Mouse (Mus musculus): ENCODE data around the gene Lamc3. TPM values are rescaled to one million over a fixed set of nuclear protein-coding genes. Genes with fewer than 3 reads are reported as not detected.
A peak's percentile ranks its signal among the peaks of the same experiment; 100 is the strongest.

The Lamc3 gene
- polyA plus RNA-seq, 1 experiment = 17.2 TPM

DNA sequence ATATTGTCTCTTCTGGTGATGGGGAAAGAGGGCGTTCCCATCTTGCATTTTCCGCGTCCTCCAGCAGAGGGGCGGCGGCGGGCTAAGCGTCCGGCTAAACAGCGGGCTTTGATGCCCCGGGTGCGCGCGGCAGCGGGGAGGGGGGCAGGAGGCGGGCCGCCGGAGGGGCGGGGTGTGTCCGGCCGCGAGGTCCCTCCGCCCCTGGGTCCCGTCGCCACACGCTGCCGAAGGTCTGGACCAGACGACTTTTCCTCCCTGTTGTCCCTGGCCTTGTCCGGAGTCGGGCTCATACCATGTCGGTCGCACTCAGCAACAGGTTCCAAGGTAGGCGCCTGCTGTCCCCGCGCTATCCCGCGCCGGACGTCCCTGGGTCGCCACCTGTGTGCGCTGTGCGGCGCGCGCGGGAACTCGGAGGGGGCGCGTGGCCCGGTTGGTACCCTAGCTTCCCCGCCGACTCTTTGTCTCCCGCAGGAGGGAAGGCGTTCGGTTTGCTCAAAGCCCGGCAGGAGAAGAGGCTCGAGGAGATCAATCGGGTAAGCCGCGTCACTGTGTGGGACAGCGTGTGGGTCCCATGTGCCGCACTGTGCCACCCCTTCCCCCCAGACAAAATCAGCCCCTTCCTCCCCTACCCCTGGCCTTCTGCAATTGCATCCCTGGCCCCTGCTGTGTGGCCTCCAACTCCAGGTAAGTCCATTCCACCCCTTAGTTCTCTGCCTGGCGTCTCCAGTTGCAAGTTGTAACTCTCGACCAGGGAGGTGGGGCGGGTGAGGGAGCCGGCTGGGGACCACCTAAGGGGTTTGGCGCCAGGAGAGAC is 63.2 kb downstream of the Lamc3 start, which contains the start of gene Aif1l:
Gene Aif1l, plus strand, starts transcription at position 82 of the 814 bp plus-strand sequence.
- Histone ChIP-seq H3K36me3 (ENCODE audit: control insufficient read depth, insufficient read depth, low read length) (no peaks in the 10 kb centered on the region), H3K27ac (ENCODE audit: control insufficient read depth, insufficient read depth, low read depth, low read length) (no peak within 1 kb of the TSS), H3K4me3 (ENCODE audit: control insufficient read depth, low read depth, low read length) (peak within 1 kb of the TSS; percentile 78), H3K4me1 (ENCODE audit: control insufficient read depth, insufficient read depth, low read length) (peaks cover 10% of the 10 kb centered on the region), H3K27me3 (ENCODE audit: control insufficient read depth, insufficient read depth, low read length) (no peaks in the 10 kb centered on the region)
- TF ChIP-seq POLR2A (IDR thresholded peaks at IDR 0.05; ENCODE audit: control insufficient read depth, low read depth, low read length) (no peak), CTCF (IDR thresholded peaks at IDR 0.05; ENCODE audit: control insufficient read depth, insufficient read depth, insufficient replicate concordance, low read depth, low read length) (no peak)

GRCm38 (mm10) chr2:31950966-31951365 is 63.9 kb downstream of the Lamc3 start:
- Histone ChIP-seq H3K36me3 (ENCODE audit: control insufficient read depth, insufficient read depth, low read length) (no peaks in the 10 kb centered on the region), H3K27ac (ENCODE audit: control insufficient read depth, insufficient read depth, low read depth, low read length) (no peak overlapping the region), H3K4me3 (ENCODE audit: control insufficient read depth, low read depth, low read length) (no peak overlapping the region; the same call in 1 of the 2 replicates), H3K27me3 (ENCODE audit: control insufficient read depth, insufficient read depth, low read length) (no peaks in the 10 kb centered on the region), H3K4me1 (ENCODE audit: control insufficient read depth, insufficient read depth, low read length) (peaks cover 10% of the 10 kb centered on the region)
- TF ChIP-seq CTCF (IDR thresholded peaks at IDR 0.05; ENCODE audit: control insufficient read depth, insufficient read depth, insufficient replicate concordance, low read depth, low read length) (no peak), POLR2A (IDR thresholded peaks at IDR 0.05; ENCODE audit: control insufficient read depth, low read depth, low read length) (no peak)

DNA sequence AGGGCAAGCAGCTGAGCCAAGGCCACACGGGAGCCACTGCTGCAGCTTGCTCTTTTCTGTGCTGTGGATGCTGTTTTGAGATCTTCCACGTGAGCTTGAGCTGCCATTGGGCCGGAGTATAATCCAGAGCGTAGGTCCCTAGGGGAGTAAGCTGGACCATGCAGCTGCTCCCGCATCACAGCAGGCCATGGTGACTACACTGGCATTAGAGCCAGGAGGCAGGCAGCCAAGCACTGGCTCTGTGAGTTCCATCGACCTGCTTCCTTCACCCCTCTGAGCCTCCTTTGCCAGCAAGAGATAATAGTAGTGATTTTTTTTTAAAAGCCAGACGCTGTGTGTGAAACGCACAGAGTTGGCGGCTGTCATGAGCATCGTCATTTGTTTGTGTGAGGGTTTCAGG is 65.1 kb downstream of the Lamc3 start:
- no peaks in the 10 kb centered on the region for H3K27me3 ChIP-seq (ENCODE audit: control insufficient read depth, insufficient read depth, low read length)
- no peaks in the 10 kb centered on the region for H3K36me3 ChIP-seq (ENCODE audit: control insufficient read depth, insufficient read depth, low read length)
- TF ChIP-seq CTCF (IDR thresholded peaks at IDR 0.05; ENCODE audit: control insufficient read depth, insufficient read depth, insufficient replicate concordance, low read depth, low read length) (no peak), POLR2A (IDR thresholded peaks at IDR 0.05; ENCODE audit: control insufficient read depth, low read depth, low read length) (no peak)
- H3K27ac ChIP-seq (ENCODE audit: control insufficient read depth, insufficient read depth, low read depth, low read length) = no peak overlapping the region
- H3K4me3 ChIP-seq (ENCODE audit: control insufficient read depth, low read depth, low read length) = no peak overlapping the region
- peaks cover 10% of the 10 kb centered on the region for H3K4me1 ChIP-seq (ENCODE audit: control insufficient read depth, insufficient read depth, low read length)

DNA sequence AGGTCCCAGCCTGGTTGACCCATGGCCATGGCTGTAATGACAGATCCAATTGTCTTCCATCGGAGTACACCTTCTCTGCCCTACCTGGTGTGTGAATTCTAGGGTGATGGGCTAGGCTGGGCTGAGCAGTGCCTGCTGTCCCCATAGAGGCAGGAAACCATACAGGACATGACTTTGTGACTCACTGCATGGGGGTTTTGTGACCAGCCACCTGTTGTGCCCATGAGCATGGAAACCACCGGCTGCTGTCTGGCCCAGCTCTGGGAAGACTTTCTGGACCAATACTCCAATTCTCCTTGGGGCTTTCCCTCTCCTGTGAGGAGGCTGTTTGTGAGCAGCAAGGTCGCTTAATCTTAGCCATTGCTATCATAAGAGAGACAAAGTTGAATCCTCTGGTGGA is 65.6 kb downstream of the Lamc3 start:
- H3K4me1 ChIP-seq (ENCODE audit: control insufficient read depth, insufficient read depth, low read length) = peaks cover 10% of the 10 kb centered on the region
- H3K36me3 ChIP-seq (ENCODE audit: control insufficient read depth, insufficient read depth, low read length) = no peaks in the 10 kb centered on the region
- H3K4me3 ChIP-seq (ENCODE audit: control insufficient read depth, low read depth, low read length) = no peak overlapping the region
- TF ChIP-seq POLR2A (IDR thresholded peaks at IDR 0.05; ENCODE audit: control insufficient read depth, low read depth, low read length) (no peak), CTCF (IDR thresholded peaks at IDR 0.05; ENCODE audit: control insufficient read depth, insufficient read depth, insufficient replicate concordance, low read depth, low read length) (no peak)
- H3K27me3 ChIP-seq (ENCODE audit: control insufficient read depth, insufficient read depth, low read length) = no peaks in the 10 kb centered on the region
- no peak overlapping the region for H3K27ac ChIP-seq (ENCODE audit: control insufficient read depth, insufficient read depth, low read depth, low read length)

GRCm38 (mm10) chr2:31953687-31954086 is 66.6 kb downstream of the Lamc3 start:
- H3K27me3 ChIP-seq (ENCODE audit: control insufficient read depth, insufficient read depth, low read length) = no peaks in the 10 kb centered on the region
- H3K4me3 ChIP-seq (ENCODE audit: control insufficient read depth, low read depth, low read length) = no peak overlapping the region
- H3K27ac ChIP-seq (ENCODE audit: control insufficient read depth, insufficient read depth, low read depth, low read length) = no peak overlapping the region
- H3K4me1 ChIP-seq (ENCODE audit: control insufficient read depth, insufficient read depth, low read length) = peaks cover 10% of the 10 kb centered on the region
- H3K36me3 ChIP-seq (ENCODE audit: control insufficient read depth, insufficient read depth, low read length) = no peaks in the 10 kb centered on the region
- TF ChIP-seq POLR2A (IDR thresholded peaks at IDR 0.05; ENCODE audit: control insufficient read depth, low read depth, low read length) (no peak), CTCF (IDR thresholded peaks at IDR 0.05; ENCODE audit: control insufficient read depth, insufficient read depth, insufficient replicate concordance, low read depth, low read length) (no peak)

DNA sequence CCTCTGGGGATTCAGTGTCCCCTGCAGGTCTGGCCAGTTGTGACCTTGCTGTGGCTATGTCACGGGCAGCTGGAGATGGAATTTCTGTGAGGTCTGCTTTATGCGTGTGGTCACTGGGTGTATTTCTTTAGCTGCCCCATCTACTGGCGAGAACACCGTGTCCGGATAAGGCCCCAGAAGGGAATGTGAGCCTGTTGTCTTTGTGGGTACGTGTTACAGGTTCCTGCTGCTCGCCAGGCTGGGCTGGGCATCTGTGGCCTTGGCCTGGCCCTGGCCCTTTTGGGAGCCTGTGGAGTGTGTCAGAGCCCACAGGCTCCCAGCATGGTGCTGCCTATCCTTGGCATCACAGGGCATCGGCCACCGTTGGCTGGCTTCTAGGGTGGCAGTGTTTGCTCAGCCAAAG is 67.7 kb downstream of the Lamc3 start:
- no peak overlapping the region for H3K4me3 ChIP-seq (ENCODE audit: control insufficient read depth, low read depth, low read length)
- H3K4me1 ChIP-seq (ENCODE audit: control insufficient read depth, insufficient read depth, low read length) = peaks cover 10% of the 10 kb centered on the region
- no peak for TF ChIP-seq CTCF (IDR thresholded peaks at IDR 0.05; ENCODE audit: control insufficient read depth, insufficient read depth, insufficient replicate concordance, low read depth, low read length)
- no peak for TF ChIP-seq POLR2A (IDR thresholded peaks at IDR 0.05; ENCODE audit: control insufficient read depth, low read depth, low read length)
- no peaks in the 10 kb centered on the region for H3K27me3 ChIP-seq (ENCODE audit: control insufficient read depth, insufficient read depth, low read length)
- no peaks in the 10 kb centered on the region for H3K36me3 ChIP-seq (ENCODE audit: control insufficient read depth, insufficient read depth, low read length)
- no peak overlapping the region for H3K27ac ChIP-seq (ENCODE audit: control insufficient read depth, insufficient read depth, low read depth, low read length)

DNA sequence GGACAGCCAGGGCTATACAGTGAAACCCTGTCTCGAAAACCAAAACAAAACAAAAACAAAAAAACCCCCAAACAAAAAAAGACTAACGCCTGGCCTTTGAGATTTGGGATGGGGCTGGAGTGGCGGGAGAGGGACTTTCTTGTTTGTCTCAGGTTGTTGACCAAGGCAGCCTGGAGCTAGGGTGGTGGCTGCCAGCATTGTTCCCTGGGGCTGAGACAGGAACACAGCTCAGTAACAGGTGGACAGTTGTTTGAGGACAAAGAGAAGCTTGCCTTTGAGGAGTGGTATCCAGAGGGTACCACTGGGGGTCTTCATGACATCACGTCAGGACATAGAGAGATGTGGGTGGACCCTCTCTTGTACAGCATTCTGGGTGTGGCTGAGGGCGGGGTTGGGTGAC is 68.6 kb downstream of the Lamc3 start:
- H3K36me3 ChIP-seq (ENCODE audit: control insufficient read depth, insufficient read depth, low read length) = no peaks in the 10 kb centered on the region

More for the DNA sequence above, 68.6 kb downstream of the Lamc3 start:
- Histone ChIP-seq H3K4me3 (ENCODE audit: control insufficient read depth, low read depth, low read length) (no peak overlapping the region), H3K4me1 (ENCODE audit: control insufficient read depth, insufficient read depth, low read length) (peaks cover 7% of the 10 kb centered on the region), H3K27me3 (ENCODE audit: control insufficient read depth, insufficient read depth, low read length) (no peaks in the 10 kb centered on the region), H3K27ac (ENCODE audit: control insufficient read depth, insufficient read depth, low read depth, low read length) (no peak overlapping the region)
- TF ChIP-seq POLR2A (IDR thresholded peaks at IDR 0.05; ENCODE audit: control insufficient read depth, low read depth, low read length) (no peak), CTCF (IDR thresholded peaks at IDR 0.05; ENCODE audit: control insufficient read depth, insufficient read depth, insufficient replicate concordance, low read depth, low read length) (no peak)

All from testis, adult 2 months (tissue).